Mouse (Mus musculus) CH12.LX (cell line): Measurements from ENCODE around the gene Nbea. TPM values are rescaled to one million over a fixed set of nuclear protein-coding genes. Genes with fewer than 3 reads are reported as not detected.

ENCODE experiments used
- DNase-seq: peaks from one replicate; pipeline ENCODE4 v3.0.0-alpha.2; 2013; ENCODE audit errors: extremely low read depth
- H3K27ac ChIP-seq: 2 replicates; pipeline ENCODE4 v1.5.1; 2012; ENCODE audit warnings: low read depth, mild to moderate bottlenecking, control low read depth, moderate library complexity; ENCODE audit not compliant: insufficient read depth
- H3K27me3 ChIP-seq: replicated peaks from 2 replicates; pipeline ENCODE3; 2012; ENCODE audit warnings: inconsistent platforms
- H3K36me3 ChIP-seq, 2 experiments: replicated peaks in 1 of 2; 2 replicates each; pipeline versions ENCODE3 to v1.6.1; 2012; ENCODE audit warnings: inconsistent platforms in 1 of 2, low read length in 1 of 2, mild to moderate bottlenecking in 1 of 2, mixed read lengths in 1 of 2, moderate library complexity in 1 of 2; ENCODE audit not compliant: control insufficient read depth in 1 of 2, insufficient read depth in 1 of 2
- H3K4me1 ChIP-seq, 2 experiments: 2 replicates each; pipeline ENCODE4 v1.6.1; 2012; ENCODE audit warnings: inconsistent platforms in 1 of 2, moderate library complexity in 1 of 2; ENCODE audit not compliant: insufficient read depth in 2 of 2, control insufficient read depth in 1 of 2
- H3K4me2 ChIP-seq: 2 replicates; pipeline ENCODE4 v1.6.1; 2012; ENCODE audit warnings: low read depth, mild to moderate bottlenecking, control low read depth; ENCODE audit not compliant: poor library complexity, insufficient read depth, severe bottlenecking
- H3K4me3 ChIP-seq, 3 experiments: fragments of 150-350 bp in 1 of 3; sonication (generic) in 1 of 3; replicated peaks in 1 of 3; 2 replicates each; pipeline versions ENCODE3 to v1.5.1; 2011 to 2012; ENCODE audit warnings: low read depth in 2 of 3, low read length in 2 of 3, mild to moderate bottlenecking in 2 of 3, moderate library complexity in 2 of 3, control low read depth in 1 of 3, improper control_type of control experiment in 1 of 3, inconsistent platforms in 1 of 3, mixed read lengths in 1 of 3; ENCODE audit not compliant: poor library complexity in 1 of 3
- H3K79me2 ChIP-seq: replicated peaks from 2 replicates; pipeline ENCODE4 v1.6.1; 2012; ENCODE audit warnings: mild to moderate bottlenecking, moderate library complexity; ENCODE audit not compliant: control insufficient read depth, poor library complexity, insufficient read depth, severe bottlenecking; ENCODE audit errors: extremely low read depth
- H3K9ac ChIP-seq: 2 replicates; pipeline ENCODE4 v1.6.1; 2012; ENCODE audit warnings: low read depth, mild to moderate bottlenecking, control low read depth, moderate library complexity; ENCODE audit not compliant: insufficient read depth
- H3K9me3 ChIP-seq: replicated peaks from 2 replicates; pipeline ENCODE3; 2012; ENCODE audit warnings: low read length, inconsistent platforms, mixed read lengths
- BHLHE40 ChIP-seq: IDR thresholded peaks from 2 replicates; pipeline ENCODE4 v1.6.1; 2011; ENCODE audit warnings: mild to moderate bottlenecking, low read depth, low read length, improper control_type of control experiment
- CTCF ChIP-seq, 2 experiments: IDR thresholded peaks in 1 of 2; conservative IDR thresholded peaks in 1 of 2; 2 replicates each; pipeline ENCODE4 v1.5.1; 2011 to 2012; ENCODE audit warnings: low read depth in 2 of 2, low read length in 2 of 2, improper control_type of control experiment in 1 of 2, inconsistent platforms in 1 of 2, mild to moderate bottlenecking in 1 of 2, moderate library complexity in 1 of 2
- E2F4 ChIP-seq: IDR thresholded peaks from 2 replicates; pipeline ENCODE4 v1.6.1; 2011; ENCODE audit warnings: low read depth, low read length, improper control_type of control experiment; ENCODE audit not compliant: insufficient replicate concordance
- ELF1 ChIP-seq: IDR thresholded peaks from 2 replicates; pipeline ENCODE4 v1.6.1; 2014; ENCODE audit warnings: low read depth, mild to moderate bottlenecking, inconsistent platforms, low read length, improper control_type of control experiment
- EP300 ChIP-seq: IDR thresholded peaks from 2 replicates; pipeline ENCODE4 v1.6.1; 2011; ENCODE audit warnings: low read length, improper control_type of control experiment
- ETS1 ChIP-seq: conservative IDR thresholded peaks from 2 replicates; pipeline ENCODE4 v1.6.1; 2012; ENCODE audit warnings: low read depth, mild to moderate bottlenecking, inconsistent platforms, low read length, improper control_type of control experiment, moderate library complexity
- GABPA ChIP-seq: IDR thresholded peaks from 2 replicates; pipeline ENCODE4 v1.6.1; 2012; ENCODE audit warnings: low read depth, low read length, improper control_type of control experiment, inconsistent platforms; ENCODE audit not compliant: insufficient replicate concordance
- HCFC1 ChIP-seq: IDR thresholded peaks from 2 replicates; pipeline ENCODE4 v1.6.1; 2012; ENCODE audit warnings: low read depth, mild to moderate bottlenecking, inconsistent platforms, low read length, improper control_type of control experiment
- IRF4 ChIP-seq: IDR thresholded peaks from 2 replicates; pipeline ENCODE4 v1.6.1; 2014; ENCODE audit warnings: low read depth, mild to moderate bottlenecking, inconsistent platforms, low read length, improper control_type of control experiment
- JUN ChIP-seq: IDR thresholded peaks from 2 replicates; pipeline ENCODE4 v1.6.1; 2011; ENCODE audit warnings: low read depth, mild to moderate bottlenecking, low read length, improper control_type of control experiment, moderate library complexity; ENCODE audit not compliant: insufficient read depth
- MAX ChIP-seq: IDR thresholded peaks from 2 replicates; pipeline ENCODE4 v1.6.1; 2011; ENCODE audit warnings: low read length, improper control_type of control experiment
- MAZ ChIP-seq: IDR thresholded peaks from 2 replicates; pipeline ENCODE4 v1.6.1; 2012; ENCODE audit warnings: low read depth, mild to moderate bottlenecking, inconsistent platforms, low read length, improper control_type of control experiment, moderate library complexity
- MYC ChIP-seq: IDR thresholded peaks from 2 replicates; pipeline ENCODE4 v1.6.1; 2011; ENCODE audit warnings: low read depth, mild to moderate bottlenecking, improper control_type of control experiment, low read length
- POLR2A ChIP-seq: IDR thresholded peaks from 2 replicates; pipeline ENCODE4 v1.6.1; 2011; ENCODE audit warnings: low read depth, mild to moderate bottlenecking, improper control_type of control experiment, low read length
- POLR2AphosphoS2 ChIP-seq: IDR thresholded peaks from 2 replicates; pipeline ENCODE4 v1.6.1; 2011; ENCODE audit warnings: low read depth, low read length, improper control_type of control experiment
- RAD21 ChIP-seq: IDR thresholded peaks from 2 replicates; pipeline ENCODE4 v1.6.1; 2011; ENCODE audit warnings: low read depth, mild to moderate bottlenecking, low read length, improper control_type of control experiment, moderate library complexity
- SMC3 ChIP-seq: IDR thresholded peaks from 2 replicates; pipeline ENCODE4 v1.6.1; 2011; ENCODE audit warnings: low read depth, low read length, improper control_type of control experiment
- USF1 ChIP-seq: IDR thresholded peaks from 2 replicates; pipeline ENCODE4 v1.6.1; 2014; ENCODE audit warnings: low read depth, mild to moderate bottlenecking, inconsistent platforms, low read length, improper control_type of control experiment
- USF2 ChIP-seq: conservative IDR thresholded peaks from 2 replicates; pipeline ENCODE4 v1.6.1; 2011; ENCODE audit warnings: low read depth, low read length, improper control_type of control experiment
- ZC3H11A ChIP-seq: IDR thresholded peaks from 2 replicates; pipeline ENCODE4 v1.6.1; 2012; ENCODE audit warnings: low read depth, mild to moderate bottlenecking, inconsistent platforms, low read length, improper control_type of control experiment
- ZKSCAN1 ChIP-seq: IDR thresholded peaks from 2 replicates; pipeline ENCODE4 v1.6.1; 2012; ENCODE audit warnings: low read depth, inconsistent platforms, low read length, improper control_type of control experiment, borderline replicate concordance
- dilution Hi-C: fragments of 300-500 bp; cut with MboI; formaldehyde crosslinking; loops from 2 replicates; pipeline ENCODE4 v1.14.3; 2020; ENCODE audit warnings: low sequenced_read_pairs; ENCODE audit not compliant: extremely low pct_unique_long_range_greater_than_20kb, extremely low pct_ligation_motif_present
- in situ Hi-C: fragments of 300-500 bp; cut with MboI; formaldehyde crosslinking; loops from 3 replicates; pipeline ENCODE4 v1.14.3; 2019; ENCODE audit warnings: low sequenced_read_pairs, low pct_ligation_motif_present, low pct_unique_long_range_greater_than_20kb, mixed read lengths
- polyA plus RNA-seq: library from polyadenylated mRNA; unstranded; fragments of >175 nt; gene quantifications from 2 replicates; pipeline ENCODE4 v1.2.1, GENCODE M21; 2012; ENCODE audit warnings: low read depth; ENCODE audit not compliant: insufficient read length
- total RNA-seq, 2 experiments: library from RNA; depleted of rRNA; stranded (reverse); fragments of 300-350 nt in 1 of 2; fragments of >200 nt in 1 of 2; gene quantifications; 2 replicates each; pipeline ENCODE4 v1.2.3; 2012 to 2014

Gene Nbea
- 0.04 TPM in 1 of 2 replicates, not detected in the other for total RNA-seq (2012; rRNA removed)
- total RNA-seq (2014; rRNA removed): not detected in 2 replicates
- polyA plus RNA-seq: not detected in 2 replicates

GRCm38 (mm10) chr3:56183159-56184133 is at the start of gene Nbea:
TSS of gene Nbea (minus strand) at chr3:56183701.
- H3K9me3 ChIP-seq: peaks cover 34% of the 10 kb centered on the region
- TF ChIP-seq IRF4 (no peak), ZKSCAN1 (no peak), POLR2AphosphoS2 (no peak), USF2 (no peak), HCFC1 (no peak), USF1 (no peak), RAD21 (no peak), GABPA (no peak), SMC3 (no peak), EP300 (no peak), MYC (no peak), BHLHE40 (no peak), JUN (no peak), ZC3H11A (no peak), MAZ (no peak), POLR2A (no peak), CTCF (conservative IDR thresholded peaks at IDR 0.05 in 1 of 2, IDR thresholded peaks at IDR 0.05 in 1 of 2; ENCODE audit: low read depth in 2 of 2, low read length in 2 of 2) (no peak), MAX (no peak), ELF1 (no peak), E2F4 (no peak)
- no peaks in the 10 kb centered on the region for H3K36me3 ChIP-seq
- no peak within 1 kb of the TSS for H3K9ac ChIP-seq
- H3K27me3 ChIP-seq: no peaks in the 10 kb centered on the region
- dilution Hi-C loops (no loop called here), in situ Hi-C loops (no loop called here)
- DNase-seq: no peak
- H3K4me3 ChIP-seq: no peak within 1 kb of the TSS
- H3K4me2 ChIP-seq: no peak within 1 kb of the TSS
- H3K4me1 ChIP-seq: no peaks in the 10 kb centered on the region
- H3K79me2 ChIP-seq: no peaks in the 10 kb centered on the region
- H3K27ac ChIP-seq: no peak within 1 kb of the TSS

DNA sequence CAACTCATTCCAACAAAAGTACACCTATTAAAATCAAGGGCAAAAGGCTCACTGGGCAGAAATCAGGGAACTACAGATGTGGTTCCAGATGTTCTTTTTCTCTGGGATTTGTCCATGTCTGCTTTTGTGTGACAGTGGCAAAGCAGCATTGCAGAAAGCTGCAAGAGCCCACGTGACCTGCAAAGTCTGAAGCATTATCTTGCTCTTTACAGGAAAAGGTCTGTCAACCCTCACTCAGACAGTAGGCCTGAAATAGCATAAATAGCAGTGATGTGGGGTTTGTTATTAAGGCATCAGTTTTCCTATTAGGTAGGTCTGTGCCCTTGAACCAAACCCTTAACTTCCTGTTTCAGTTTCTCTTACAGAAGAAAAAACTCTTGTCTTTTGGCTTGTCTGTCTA is 45.8 kb upstream of the Nbea start:
- Histone ChIP-seq H3K9ac (no peak overlapping the region), H3K4me3 (no peak overlapping the region), H3K36me3 (no peaks in the 10 kb centered on the region), H3K4me2 (no peak overlapping the region), H3K9me3 (peaks cover 21% of the 10 kb centered on the region), H3K4me1 (no peaks in the 10 kb centered on the region), H3K79me2 (no peaks in the 10 kb centered on the region), H3K27ac (no peak overlapping the region), H3K27me3 (no peaks in the 10 kb centered on the region)
- DNase-seq: no peak
- dilution Hi-C loops: no loop called here
- in situ Hi-C loops: no loop called here
- TF ChIP-seq EP300 (no peak), USF1 (no peak), ETS1 (no peak), MAZ (no peak), ZC3H11A (no peak), IRF4 (no peak)
